Mouse (Mus musculus) intestine, embryonic 15.5 days (tissue): Measurements from ENCODE around the gene Epm2aip1. TPM values are rescaled to one million over a fixed set of nuclear protein-coding genes. Genes with fewer than 3 reads are reported as not detected.

Experiments used
- ATAC-seq: fragments of 200-750 bp; cut with Nextera tagmentation; 2 replicates; pipeline ENCODE4 v1.8.0; 2017; ENCODE audit warnings: moderate TSS enrichment, moderate library complexity
- H3K27ac ChIP-seq: fragments of 300-500 bp; sonication (generic); 2 replicates; pipeline ENCODE4 v1.5.1; 2015; ENCODE audit warnings: mild to moderate bottlenecking, inconsistent platforms
- H3K27me3 ChIP-seq: fragments of 300-500 bp; sonication (generic); replicated peaks from 2 replicates; pipeline ENCODE4 v1.6.1; 2015; ENCODE audit warnings: inconsistent platforms
- H3K36me3 ChIP-seq: fragments of 300-500 bp; sonication (generic); 2 replicates; pipeline ENCODE4 v1.6.1; 2015; ENCODE audit warnings: inconsistent platforms
- H3K4me1 ChIP-seq: fragments of 300-500 bp; sonication (generic); replicated peaks from 2 replicates; pipeline ENCODE4 v1.6.1; 2015; ENCODE audit warnings: inconsistent platforms
- H3K4me2 ChIP-seq: fragments of 300-500 bp; sonication (generic); replicated peaks from 2 replicates; pipeline ENCODE4 v1.6.1; 2015; ENCODE audit warnings: mild to moderate bottlenecking, inconsistent platforms
- H3K4me3 ChIP-seq: fragments of 300-500 bp; sonication (generic); replicated peaks from 2 replicates; pipeline ENCODE4 v1.5.1; 2015; ENCODE audit warnings: inconsistent platforms
- H3K9ac ChIP-seq: fragments of 300-500 bp; sonication (generic); 2 replicates; pipeline ENCODE4 v1.6.1; 2015; ENCODE audit warnings: inconsistent platforms
- H3K9me3 ChIP-seq: fragments of 300-500 bp; sonication (generic); 2 replicates; pipeline ENCODE4 v1.6.1; 2016; ENCODE audit warnings: inconsistent platforms
- WGBS: fragments of 180-500 bp; shearing (Covaris S2); methylation state at CpG from one replicate; pipeline ENCODE4 v1.1.7; 2015; 5-methylcytosine and 5-hydroxymethylcytosine counted together
- polyA plus RNA-seq: library from polyadenylated mRNA; unstranded; fragments of >200 nt; fragmentation: Nextera tagmentation; extraction: Ambion mirVana; gene quantifications from 2 replicates; pipeline ENCODE4 v1.2.1, GENCODE M21; 2015

Epm2aip1 gene
- polyA plus RNA-seq, 1 experiment from 2014 or later: 23.5 TPM

GRCm38 (mm10) chr9:111289832-111290339 lies 18.2 kb downstream of the Epm2aip1 start:
- H3K4me1 ChIP-seq: no peaks in the 10 kb centered on the region
- WGBS: 16% methylated on average over 21 of the region's 21 CpGs
- no peak overlapping the region for H3K9ac ChIP-seq
- H3K27ac ChIP-seq: peak overlapping the region; percentile 36; the same call in 1 of the 2 replicates
- H3K27me3 ChIP-seq: no peaks in the 10 kb centered on the region
- ATAC-seq: peak; percentile 92
- no peak overlapping the region for H3K4me3 ChIP-seq
- no peaks in the 10 kb centered on the region for H3K9me3 ChIP-seq
- no peaks in the 10 kb centered on the region for H3K36me3 ChIP-seq
- H3K4me2 ChIP-seq: peak overlapping the region; percentile 47

- WGBS: 77% methylated on average over 11 of the region's 11 CpGs
- Histone ChIP-seq H3K27ac (no peak overlapping the region), H3K27me3 (no peaks in the 10 kb centered on the region), H3K36me3 (no peaks in the 10 kb centered on the region), H3K9me3 (no peaks in the 10 kb centered on the region), H3K4me3 (no peak overlapping the region), H3K4me2 (no peak overlapping the region), H3K4me1 (no peaks in the 10 kb centered on the region), H3K9ac (no peak overlapping the region)
- ATAC-seq: no peak
These were observed 18.9 kb downstream of the Epm2aip1 start for GRCm38 (mm10) chr9:111290539-111291100.

- no peak overlapping the region; the same call in 1 of the 2 replicates for H3K9ac ChIP-seq
- no peak overlapping the region for H3K4me2 ChIP-seq
- ATAC-seq: no peak
- WGBS: 76% methylated on average over 4 of the region's 4 CpGs
- H3K4me3 ChIP-seq: no peak overlapping the region
- H3K27me3 ChIP-seq: no peaks in the 10 kb centered on the region
- H3K9me3 ChIP-seq: no peaks in the 10 kb centered on the region
- H3K36me3 ChIP-seq: no peaks in the 10 kb centered on the region
- H3K4me1 ChIP-seq: no peaks in the 10 kb centered on the region
- no peak overlapping the region for H3K27ac ChIP-seq
These were observed 21.5 kb downstream of the Epm2aip1 start for GRCm38 (mm10) chr9:111293234-111293633.

DNA sequence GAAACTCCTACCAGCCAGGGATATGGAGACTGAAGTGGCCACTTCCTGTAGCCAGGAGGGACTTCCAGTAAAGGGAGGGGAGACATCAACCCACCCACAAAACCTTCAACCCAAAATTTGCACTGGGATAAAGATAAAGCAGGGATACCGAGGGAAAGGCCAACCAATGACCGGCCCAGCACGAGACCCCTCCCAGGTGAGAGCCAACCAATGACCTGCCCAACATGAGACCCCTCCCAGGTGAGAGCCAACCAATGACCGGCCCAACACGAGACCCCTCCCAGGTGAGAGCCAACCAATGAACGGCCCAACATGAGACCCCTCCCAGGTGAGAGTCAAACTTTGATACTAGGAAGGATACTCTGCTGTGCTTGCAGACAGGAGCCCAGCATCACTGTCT lies 23.2 kb downstream of the Epm2aip1 start:
- Histone ChIP-seq H3K36me3 (no peaks in the 10 kb centered on the region), H3K27me3 (no peaks in the 10 kb centered on the region), H3K4me2 (no peak overlapping the region), H3K9ac (no peak overlapping the region), H3K4me1 (no peaks in the 10 kb centered on the region), H3K9me3 (no peaks in the 10 kb centered on the region), H3K4me3 (no peak overlapping the region), H3K27ac (no peak overlapping the region)
- WGBS: 92% methylated on average over 6 of the region's 6 CpGs
- no peak for ATAC-seq

- Histone ChIP-seq H3K9me3 (no peaks in the 10 kb centered on the region), H3K27me3 (no peaks in the 10 kb centered on the region), H3K4me1 (no peaks in the 10 kb centered on the region), H3K9ac (no peak overlapping the region), H3K4me2 (no peak overlapping the region), H3K4me3 (no peak overlapping the region), H3K27ac (no peak overlapping the region), H3K36me3 (no peaks in the 10 kb centered on the region)
- WGBS: 77% methylated on average over 2 of the region's 2 CpGs
- ATAC-seq: no peak
These were observed 23.6 kb downstream of the Epm2aip1 start for GRCm38 (mm10) chr9:111295323-111295722.

GRCm38 (mm10) chr9:111296433-111296832 lies 24.7 kb downstream of the Epm2aip1 start:
- no peak overlapping the region for H3K4me2 ChIP-seq
- H3K9me3 ChIP-seq: no peaks in the 10 kb centered on the region
- no peak overlapping the region for H3K9ac ChIP-seq
- WGBS: 78% methylated on average over 7 of the region's 7 CpGs
- H3K27ac ChIP-seq: no peak overlapping the region
- H3K36me3 ChIP-seq: no peaks in the 10 kb centered on the region
- H3K4me1 ChIP-seq: no peaks in the 10 kb centered on the region
- no peaks in the 10 kb centered on the region for H3K27me3 ChIP-seq
- no peak overlapping the region for H3K4me3 ChIP-seq
- ATAC-seq: no peak

DNA sequence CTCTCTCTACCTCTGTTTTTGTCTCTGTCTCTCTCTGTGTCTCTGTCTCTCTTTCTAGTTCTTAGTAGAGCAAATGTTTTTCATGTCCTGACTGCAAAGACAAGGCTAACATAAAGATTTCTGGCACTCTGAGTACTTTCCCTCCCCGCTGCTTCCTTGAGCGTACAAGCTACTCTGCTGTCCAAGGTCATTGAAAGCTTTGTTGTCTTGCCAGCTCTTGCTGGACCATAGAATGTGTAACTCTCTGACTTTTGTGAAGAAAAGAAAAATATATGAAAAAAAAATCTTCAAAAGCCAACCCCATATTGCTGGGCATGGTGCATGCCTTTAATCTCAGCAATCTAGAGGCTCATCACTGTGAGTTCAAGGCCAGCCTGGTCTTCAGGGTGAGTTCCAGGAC lies 26.9 kb downstream of the Epm2aip1 start:
- Histone ChIP-seq H3K9ac (no peak overlapping the region), H3K4me2 (no peak overlapping the region), H3K4me1 (no peaks in the 10 kb centered on the region), H3K9me3 (no peaks in the 10 kb centered on the region), H3K4me3 (no peak overlapping the region), H3K27ac (no peak overlapping the region), H3K36me3 (no peaks in the 10 kb centered on the region), H3K27me3 (no peaks in the 10 kb centered on the region)
- no peak for ATAC-seq
- WGBS: 78% methylated on average over 2 of the region's 2 CpGs

DNA sequence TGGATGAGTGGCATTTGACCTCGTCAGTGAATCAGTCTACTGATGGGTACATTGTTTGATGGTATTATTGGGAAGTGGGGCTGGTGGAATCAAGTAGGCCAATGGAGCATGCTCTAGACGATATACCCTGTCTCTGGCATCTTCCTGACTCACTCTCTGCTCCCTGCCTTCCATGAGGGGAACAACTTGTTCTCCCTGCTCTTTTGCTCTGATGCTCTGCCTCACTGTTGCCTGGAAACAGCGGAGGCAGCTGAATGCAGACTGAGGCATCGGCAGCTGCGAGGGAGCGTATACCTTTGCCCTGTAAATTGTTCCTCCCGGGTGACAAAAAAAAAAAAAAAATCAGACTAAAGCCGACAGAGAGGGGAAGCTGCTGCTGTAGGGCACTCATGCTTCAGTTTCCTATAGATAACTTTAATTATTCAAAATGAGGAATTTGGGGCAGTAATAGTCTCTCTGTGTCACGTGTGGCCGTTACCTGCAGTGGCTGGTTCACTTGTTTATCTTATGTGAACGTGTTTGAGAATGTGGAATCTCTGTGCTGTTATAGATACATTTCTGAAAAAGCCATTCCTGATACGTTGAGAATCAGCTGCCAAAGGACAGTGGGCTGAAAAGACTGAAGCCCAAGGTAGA lies 30.6 kb downstream of the Epm2aip1 start:
- WGBS: 63% methylated on average over 12 of the region's 12 CpGs
- H3K9me3 ChIP-seq: no peaks in the 10 kb centered on the region
- H3K27me3 ChIP-seq: no peaks in the 10 kb centered on the region
- no peak overlapping the region for H3K9ac ChIP-seq
- H3K36me3 ChIP-seq: no peaks in the 10 kb centered on the region
- H3K4me3 ChIP-seq: no peak overlapping the region
- H3K4me1 ChIP-seq: no peaks in the 10 kb centered on the region
- no peak for ATAC-seq
- H3K4me2 ChIP-seq: no peak overlapping the region
- H3K27ac ChIP-seq: no peak overlapping the region

GRCm38 (mm10) chr9:111304036-111304435 lies 32.3 kb downstream of the Epm2aip1 start:
- Histone ChIP-seq H3K9me3 (no peaks in the 10 kb centered on the region), H3K36me3 (no peaks in the 10 kb centered on the region), H3K4me1 (no peaks in the 10 kb centered on the region), H3K4me2 (no peak overlapping the region), H3K27me3 (no peaks in the 10 kb centered on the region), H3K9ac (no peak overlapping the region), H3K27ac (no peak overlapping the region), H3K4me3 (no peak overlapping the region)
- no peak for ATAC-seq
- 85% methylated on average over 6 of the region's 6 CpGs for WGBS

GRCm38 (mm10) chr9:111306142-111306541 lies 34.4 kb downstream of the Epm2aip1 start:
- H3K36me3 ChIP-seq: no peaks in the 10 kb centered on the region
- H3K4me3 ChIP-seq: no peak overlapping the region
- H3K4me1 ChIP-seq: peaks cover 2% of the 10 kb centered on the region
- peaks cover 15% of the 10 kb centered on the region for H3K27me3 ChIP-seq
- no peak for ATAC-seq
- no peak overlapping the region for H3K27ac ChIP-seq
- H3K9me3 ChIP-seq: no peaks in the 10 kb centered on the region
- WGBS: 61% methylated on average over 7 of the region's 7 CpGs
- H3K9ac ChIP-seq: no peak overlapping the region
- no peak overlapping the region for H3K4me2 ChIP-seq

- peak within 1 kb of the TSS; percentile 92 for H3K4me2 ChIP-seq
- peaks cover 18% of the 10 kb centered on the region for H3K4me1 ChIP-seq
- ATAC-seq: peak; percentile 66
- WGBS: 9% methylated on average over 72 of the region's 72 CpGs
- peak within 1 kb of the TSS; percentile 46 for H3K4me3 ChIP-seq
- H3K9ac ChIP-seq: peak within 1 kb of the TSS; percentile 32
- H3K27ac ChIP-seq: no peak within 1 kb of the TSS
- H3K9me3 ChIP-seq: no peaks in the 10 kb centered on the region
- H3K27me3 ChIP-seq: peaks cover 46% of the 10 kb centered on the region
- no peaks in the 10 kb centered on the region for H3K36me3 ChIP-seq
These were observed 39.5 kb downstream of the Epm2aip1 start, which contains the start of gene Trank1 for GRCm38 (mm10) chr9:111311031-111311842. Gene Trank1 (plus strand): TSS chr9:111311739.

DNA sequence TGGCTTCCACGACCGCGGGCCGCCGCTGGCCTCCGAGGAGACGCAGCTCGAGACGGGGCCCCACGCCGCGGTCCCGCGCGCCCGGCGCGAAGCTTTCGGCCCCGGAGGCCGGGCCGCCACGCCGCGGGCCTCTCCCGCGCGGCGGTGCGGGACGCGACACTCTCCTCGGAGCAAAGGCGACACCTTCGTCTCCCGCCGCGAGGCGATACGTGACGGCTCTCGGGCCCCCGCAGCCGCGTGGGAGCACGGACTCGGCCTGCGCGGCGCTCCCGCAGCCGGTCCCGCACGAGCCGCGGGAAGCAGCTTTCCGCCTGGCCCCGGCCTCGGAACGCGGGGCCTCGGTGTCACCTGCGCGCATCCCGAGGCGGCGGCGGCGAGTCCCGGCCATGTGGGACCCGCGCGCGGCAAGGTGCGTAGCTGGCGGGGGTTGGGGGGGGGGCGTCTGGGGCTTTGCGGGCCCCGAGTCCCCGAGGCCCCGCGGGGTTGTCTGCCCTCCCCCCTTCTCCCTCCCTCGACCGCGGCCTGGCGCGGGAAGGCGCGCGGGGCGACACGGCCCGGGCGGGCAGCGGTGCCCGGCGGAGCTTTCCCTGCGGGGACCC lies 40.2 kb downstream of the Epm2aip1 start:
- ATAC-seq: peak; percentile 34; the same call in 1 of the 2 replicates
- H3K9ac ChIP-seq: peak overlapping the region; percentile 32
- H3K27me3 ChIP-seq: peaks cover 46% of the 10 kb centered on the region

More for the DNA sequence above, 40.2 kb downstream of the Epm2aip1 start:
- peaks cover 18% of the 10 kb centered on the region for H3K4me1 ChIP-seq
- H3K4me2 ChIP-seq: peak overlapping the region; percentile 92
- no peak overlapping the region for H3K27ac ChIP-seq
- H3K4me3 ChIP-seq: peak overlapping the region; percentile 46
- WGBS: 1% methylated on average over 80 of the region's 98 CpGs
- no peaks in the 10 kb centered on the region for H3K36me3 ChIP-seq
- no peaks in the 10 kb centered on the region for H3K9me3 ChIP-seq
